12 mouse cellular contexts compared by ENCODE assay signal in genomic region chr17:66756500-66756899, GRCm38 (mm10).
DNase-seq lines count a peak whose midpoint lies in the region; ATAC-seq and TF ChIP-seq lines count a peak whose summit lies in the region.
"Had no signal": no experiment of that assay in that cellular context is flagged by ENCODE, and none has a peak within 500 bp of the region (broad histone marks: within the 10 kb centered on the region; RNA-seq: fewer than 3 reads in every experiment).

No protein-coding gene starts in this region.

- no peak overlapping the region for H3K4me2 ChIP-seq in midbrain, embryonic 12.5 days (replicated peaks)
- no peak overlapping the region for H3K4me2 ChIP-seq in midbrain, embryonic 15.5 days
- H3K4me2 ChIP-seq in limb, embryonic 12.5 days = peak overlapping the region; percentile 47
- H3K4me2 ChIP-seq in stomach, postnatal 0 days (replicated peaks; ENCODE audit: low read depth) = peak overlapping the region; percentile 42; the same call in 1 of the 2 replicates

- no peak for TF ChIP-seq CTCF in stomach, postnatal 0 days (IDR thresholded peaks at IDR 0.05; ENCODE audit: low read depth)

- no peaks in the 10 kb centered on the region for H3K9me3 ChIP-seq in heart, embryonic 10.5 days
- H3K9me3 ChIP-seq in midbrain, embryonic 12.5 days = no peaks in the 10 kb centered on the region
- no peaks in the 10 kb centered on the region for H3K9me3 ChIP-seq in midbrain, embryonic 15.5 days
- H3K9me3 ChIP-seq in limb, embryonic 12.5 days = 0 out of 2 replicates have a peak, but pooled peaks cover 5% of the 10 kb centered on the region
- no peaks in the 10 kb centered on the region for H3K9me3 ChIP-seq in stomach, postnatal 0 days (ENCODE audit: control insufficient read depth, low read length)

- TF ChIP-seq EP300 in stomach, postnatal 0 days (optimal IDR thresholded peaks at IDR 0.05) = no peak

- DNase-seq in heart, embryonic 10.5 days (ENCODE audit: low spot score) = peak; percentile 35
- no peak for DNase-seq in heart, adult 18-20 months
- DNase-seq in stomach, postnatal 0 days (ENCODE audit: low spot score) = no peak
- DNase-seq in adrenal gland, postnatal 10 days = no peak
- DNase-seq in adrenal gland, postnatal 4 days (ENCODE audit: low spot score in 2 of 2) = no peak
- DNase-seq: cerebellum, postnatal 14 days; gastrocnemius, postnatal 10 days had no signal

- ATAC-seq in midbrain, embryonic 12.5 days (ENCODE audit: low FRiP score, low read depth) = no peak
- no peak for ATAC-seq in midbrain, embryonic 15.5 days (replicated peaks)
- no peak for ATAC-seq in limb, embryonic 12.5 days (ENCODE audit: insufficient number of reproducible peaks, insufficient read depth, low FRiP score, low TSS enrichment, low read depth)
- no peak for ATAC-seq in stomach, postnatal 0 days (ENCODE audit: low FRiP score, low TSS enrichment)

- peaks cover 8% of the 10 kb centered on the region; the same call in 1 of the 2 replicates for H3K4me1 ChIP-seq in heart, embryonic 10.5 days
- H3K4me1 ChIP-seq in midbrain, embryonic 12.5 days = peaks cover 21% of the 10 kb centered on the region
- peaks cover 14% of the 10 kb centered on the region for H3K4me1 ChIP-seq in midbrain, embryonic 15.5 days
- peaks cover 12% of the 10 kb centered on the region for H3K4me1 ChIP-seq in limb, embryonic 12.5 days (replicated peaks)
- no peaks in the 10 kb centered on the region for H3K4me1 ChIP-seq in stomach, postnatal 0 days (replicated peaks; ENCODE audit: control insufficient read depth, insufficient read depth)

- WGBS in heart, embryonic 10.5 days = 71% methylated on average over 9 of the region's 9 CpGs
- 75% methylated on average over 9 of the region's 9 CpGs for WGBS in midbrain, embryonic 12.5 days
- WGBS in midbrain, embryonic 15.5 days = 74% methylated on average over 9 of the region's 9 CpGs
- WGBS in limb, embryonic 12.5 days = 44% methylated on average over 9 of the region's 9 CpGs
- WGBS in stomach, postnatal 0 days = 42% methylated on average over 9 of the region's 9 CpGs

- H3K9ac ChIP-seq in midbrain, embryonic 12.5 days (replicated peaks) = no peak overlapping the region
- H3K9ac ChIP-seq in midbrain, embryonic 15.5 days = no peak overlapping the region
- H3K9ac ChIP-seq in limb, embryonic 12.5 days (replicated peaks) = no peak overlapping the region
- no peak overlapping the region for H3K9ac ChIP-seq in stomach, postnatal 0 days (ENCODE audit: low read length)
- H3K9ac ChIP-seq: liver, embryonic 14.5 days had no signal

- H3K36me3 ChIP-seq in heart, embryonic 10.5 days = peaks cover 4% of the 10 kb centered on the region; the same call in 1 of the 2 replicates
- H3K36me3 ChIP-seq in midbrain, embryonic 12.5 days = no peaks in the 10 kb centered on the region
- no peaks in the 10 kb centered on the region for H3K36me3 ChIP-seq in midbrain, embryonic 15.5 days (replicated peaks)
- H3K36me3 ChIP-seq in limb, embryonic 12.5 days = 0 out of 2 replicates have a peak, but pooled peaks cover 3% of the 10 kb centered on the region
- H3K36me3 ChIP-seq in stomach, postnatal 0 days (ENCODE audit: control insufficient read depth, insufficient read depth, low read length) = no peaks in the 10 kb centered on the region
- H3K36me3 ChIP-seq: G1E had no signal

- no peak overlapping the region for H3K4me3 ChIP-seq in heart, embryonic 10.5 days
- no peak overlapping the region for H3K4me3 ChIP-seq in midbrain, embryonic 12.5 days
- no peak overlapping the region for H3K4me3 ChIP-seq in midbrain, embryonic 15.5 days
- H3K4me3 ChIP-seq in limb, embryonic 12.5 days (replicated peaks) = no peak overlapping the region
- H3K4me3 ChIP-seq in stomach, postnatal 0 days (ENCODE audit: low read depth, low read length) = no peak overlapping the region

- H3K27me3 ChIP-seq in heart, embryonic 10.5 days (ENCODE audit: insufficient read depth, poor library complexity, severe bottlenecking) = no peaks in the 10 kb centered on the region
- no peaks in the 10 kb centered on the region for H3K27me3 ChIP-seq in midbrain, embryonic 12.5 days
- H3K27me3 ChIP-seq in midbrain, embryonic 15.5 days (replicated peaks) = no peaks in the 10 kb centered on the region
- H3K27me3 ChIP-seq in limb, embryonic 12.5 days = peaks cover 70% of the 10 kb centered on the region
- no peaks in the 10 kb centered on the region for H3K27me3 ChIP-seq in stomach, postnatal 0 days (ENCODE audit: control insufficient read depth, insufficient read depth, low read length)

- H3K27ac ChIP-seq in heart, embryonic 10.5 days = no peak overlapping the region
- H3K27ac ChIP-seq in midbrain, embryonic 12.5 days (replicated peaks) = peak overlapping the region; percentile 66
- no peak overlapping the region for H3K27ac ChIP-seq in midbrain, embryonic 15.5 days
- no peak overlapping the region for H3K27ac ChIP-seq in limb, embryonic 12.5 days
- H3K27ac ChIP-seq in stomach, postnatal 0 days (replicated peaks) = 0 out of 2 replicates have a peak overlapping the region, but pooled peaks have one; percentile 13
- H3K27ac ChIP-seq: liver, embryonic 14.5 days had no signal

Comparison
In these comparisons a context has a peak if more than half of its experiments do, and no peak if none do; other contexts are left out.
1. H3K27ac ChIP-seq: peak in midbrain, embryonic 12.5 days (single experiment) and stomach, postnatal 0 days (single experiment); none in heart, embryonic 10.5 days (single experiment), midbrain, embryonic 15.5 days (single experiment) and limb, embryonic 12.5 days (single experiment).
2. H3K4me2 ChIP-seq: peak in limb, embryonic 12.5 days (single experiment) and stomach, postnatal 0 days (single experiment); none in midbrain, embryonic 12.5 days (single experiment) and midbrain, embryonic 15.5 days (single experiment).